Mouse (Mus musculus) ovary, adult 18-20 months (tissue): ENCODE data around the gene Mios.

Source experiments
- DNase-seq: peaks from one replicate; pipeline ENCODE4 v3.0.0; 2022; ENCODE audit warnings: low spot score, mixed read lengths

The Mios gene

DNA sequence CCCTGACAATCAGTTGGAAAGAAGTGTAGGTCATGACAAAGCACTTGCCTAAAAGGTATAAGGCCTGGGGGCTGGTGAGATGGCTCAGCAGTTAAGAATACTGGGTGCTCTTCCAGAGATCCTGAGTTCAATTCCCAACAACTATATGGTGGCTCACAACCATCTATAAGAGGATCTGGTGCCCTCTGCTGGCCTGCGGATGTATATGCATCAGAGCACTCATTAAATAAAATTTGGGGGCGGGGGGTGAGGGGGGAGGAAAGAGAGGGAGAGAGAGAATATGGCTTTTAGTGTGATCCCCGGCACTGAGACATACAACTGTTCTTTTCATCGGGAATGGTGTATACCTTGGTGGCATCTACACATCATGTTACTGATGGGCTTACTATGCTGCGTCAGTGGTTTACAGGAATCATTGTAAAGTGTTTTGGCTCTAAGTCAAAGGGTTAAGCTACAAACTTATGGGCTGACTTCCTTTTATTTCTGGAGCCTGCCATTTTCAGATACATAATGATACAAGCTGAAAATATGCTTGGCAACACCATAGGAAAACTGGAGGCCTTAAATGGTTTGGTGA, 69.5 kb downstream of the Mios start:
- no peak for DNase-seq

DNA sequence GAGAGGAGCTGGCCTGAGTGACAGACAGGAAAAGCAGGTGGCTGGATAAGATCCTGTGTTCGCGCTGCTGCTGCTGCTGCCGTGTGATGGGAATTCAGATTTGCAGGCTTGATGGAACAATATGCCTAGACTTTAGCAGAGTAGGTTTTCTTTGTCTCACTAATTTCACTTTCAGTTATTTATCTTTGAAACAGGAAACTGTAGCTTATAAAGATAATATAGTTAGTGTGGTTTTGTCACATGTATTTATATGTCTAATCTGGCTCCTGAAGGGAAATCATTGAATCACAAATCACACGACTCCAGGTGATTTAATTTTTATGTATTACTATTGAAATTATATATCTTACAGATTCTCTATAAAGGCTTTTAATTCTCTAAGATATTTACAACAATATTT, 74.2 kb downstream of the Mios start:
- DNase-seq: no peak

DNA sequence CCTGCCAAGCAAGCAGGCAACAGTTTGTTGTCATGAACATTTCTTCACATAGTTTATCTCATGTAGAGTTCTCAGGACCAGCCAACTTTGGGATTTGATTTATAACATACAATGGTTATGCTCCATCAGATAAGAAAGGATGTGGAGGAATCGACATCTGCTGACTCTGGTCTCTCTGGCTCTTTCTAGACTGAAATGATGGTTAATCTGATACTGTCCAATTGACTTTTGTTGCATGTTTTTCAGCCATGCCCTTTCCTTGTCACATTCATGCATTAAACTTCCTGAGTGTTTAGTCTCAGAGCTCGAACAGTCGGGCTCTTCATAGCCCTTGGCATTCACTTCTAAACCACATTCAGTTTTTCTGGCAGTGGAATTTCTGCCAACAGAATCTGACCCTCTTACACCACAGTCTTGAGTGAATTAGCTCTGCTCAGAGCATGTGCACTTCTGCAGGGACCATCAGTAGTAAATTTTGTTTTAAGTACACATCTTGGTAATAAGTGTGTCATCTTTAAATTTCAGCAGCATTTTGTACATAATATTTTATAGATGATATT, 76.5 kb downstream of the Mios start:
- no peak for DNase-seq
